Mouse (Mus musculus): ENCODE data around the gene Mnd1. TPM values are rescaled to one million over a fixed set of nuclear protein-coding genes. Genes with fewer than 3 reads are reported as not detected.

Mnd1 gene
- polyA plus RNA-seq, 1 experiment from 2014 or later = 1.8 TPM

GRCm38 (mm10) chr3:84038126-84038525, 117.5 kb downstream of the Mnd1 start:
- 32% methylated on average over 1 of the region's 1 CpGs for WGBS
- H3K4me3 ChIP-seq = peak overlapping the region; percentile 93
- peak overlapping the region; percentile 95 for H3K4me2 ChIP-seq
- H3K4me1 ChIP-seq (replicated peaks) = peaks cover 50% of the 10 kb centered on the region
- no peaks in the 10 kb centered on the region for H3K27me3 ChIP-seq
- 0 out of 2 replicates have a peak overlapping the region, but pooled peaks have one; percentile 25 for H3K27ac ChIP-seq (replicated peaks)
- no peak for ATAC-seq (ENCODE audit: low FRiP score, low read depth)
- H3K9ac ChIP-seq = peak overlapping the region; percentile 96
- no peaks in the 10 kb centered on the region for H3K9me3 ChIP-seq
- no peaks in the 10 kb centered on the region for H3K36me3 ChIP-seq

Other genes starting within 250 kb of the Mnd1 start
- gene Tmem131l, start 115.6 kb downstream of the Mnd1 start, polyA plus RNA-seq (2015; fragmentation: Nextera tagmentation; extraction: Ambion mirVana) = 46.6 and 48.6 TPM in 2 replicates
- gene Gm6525, start 18.3 kb upstream of the Mnd1 start, polyA plus RNA-seq (2015; fragmentation: Nextera tagmentation; extraction: Ambion mirVana) = 2.1 and 2.3 TPM in 2 replicates
- 139 and 145 TPM in 2 replicates for gene Trim2, start 151.1 kb upstream of the Mnd1 start, polyA plus RNA-seq (2015; fragmentation: Nextera tagmentation; extraction: Ambion mirVana)

Data from hindbrain, embryonic 15.5 days (tissue).